Mouse (Mus musculus) neural tube, embryonic 11.5 days (tissue): ENCODE measurements around the gene Rad50. TPM values are rescaled to one million over a fixed set of nuclear protein-coding genes. Genes with fewer than 3 reads are reported as not detected.

ENCODE experiments used
- ATAC-seq: fragments of 200-750 bp; cut with Nextera tagmentation; 2 replicates; pipeline ENCODE4 v1.8.0; 2017; ENCODE audit warnings: moderate number of reproducible peaks, mild to moderate bottlenecking, moderate TSS enrichment, moderate library complexity; ENCODE audit not compliant: insufficient read depth, low FRiP score, low TSS enrichment
- DNase-seq: peaks from one replicate; pipeline ENCODE4 v3.0.0-alpha.2; 2015; ENCODE audit warnings: low spot score
- H3K27ac ChIP-seq: fragments of 300-500 bp; sonication (generic); 2 replicates; pipeline ENCODE4 v1.5.1; 2014; ENCODE audit warnings: low read depth, mild to moderate bottlenecking, low read length
- H3K27me3 ChIP-seq: fragments of 300-500 bp; sonication (generic); 2 replicates; pipeline ENCODE4 v1.6.1; 2014; ENCODE audit warnings: mild to moderate bottlenecking, low read length, mixed read lengths; ENCODE audit not compliant: control insufficient read depth, insufficient read depth
- H3K36me3 ChIP-seq: fragments of 300-500 bp; sonication (generic); 2 replicates; pipeline ENCODE4 v1.6.1; 2014; ENCODE audit warnings: mild to moderate bottlenecking, low read length, moderate library complexity, mixed read lengths; ENCODE audit not compliant: control insufficient read depth, insufficient read depth
- H3K4me1 ChIP-seq: fragments of 300-500 bp; sonication (generic); 2 replicates; pipeline ENCODE4 v1.6.1; 2014; ENCODE audit warnings: low read length, mixed read lengths; ENCODE audit not compliant: control insufficient read depth, insufficient read depth
- H3K4me2 ChIP-seq: fragments of 300-500 bp; sonication (generic); 2 replicates; pipeline ENCODE4 v1.6.1; 2014; ENCODE audit warnings: low read depth, mild to moderate bottlenecking, moderate library complexity
- H3K4me3 ChIP-seq: fragments of 300-500 bp; sonication (generic); 2 replicates; pipeline ENCODE4 v1.5.1; 2014; ENCODE audit warnings: low read depth, low read length
- H3K9ac ChIP-seq: fragments of 300-500 bp; sonication (generic); 2 replicates; pipeline ENCODE4 v1.6.1; 2014; ENCODE audit warnings: mild to moderate bottlenecking, low read length
- H3K9me3 ChIP-seq: fragments of 300-500 bp; sonication (generic); 2 replicates; pipeline ENCODE4 v1.6.1; 2016; ENCODE audit warnings: low read length; ENCODE audit not compliant: control insufficient read depth
- WGBS: fragments of 180-500 bp; shearing (Covaris S2); extraction: QIAGEN DNeasy Blood & Tissue Kit; methylation state at CpG from one replicate; pipeline ENCODE4 v1.1.7; 2014; 5-methylcytosine and 5-hydroxymethylcytosine counted together
- polyA plus RNA-seq: library from polyadenylated mRNA; unstranded; fragments of >200 nt; fragmentation: Nextera tagmentation; extraction: Ambion mirVana; gene quantifications from 2 replicates; pipeline ENCODE4 v1.2.1, GENCODE M21; 2014

Rad50 gene
- polyA plus RNA-seq, 1 experiment from 2014 or later = 17.3 TPM

GRCm38 (mm10) chr11:53609672-53610071, 97.4 kb downstream of the Rad50 start:
- no peak overlapping the region for H3K9ac ChIP-seq

DNA sequence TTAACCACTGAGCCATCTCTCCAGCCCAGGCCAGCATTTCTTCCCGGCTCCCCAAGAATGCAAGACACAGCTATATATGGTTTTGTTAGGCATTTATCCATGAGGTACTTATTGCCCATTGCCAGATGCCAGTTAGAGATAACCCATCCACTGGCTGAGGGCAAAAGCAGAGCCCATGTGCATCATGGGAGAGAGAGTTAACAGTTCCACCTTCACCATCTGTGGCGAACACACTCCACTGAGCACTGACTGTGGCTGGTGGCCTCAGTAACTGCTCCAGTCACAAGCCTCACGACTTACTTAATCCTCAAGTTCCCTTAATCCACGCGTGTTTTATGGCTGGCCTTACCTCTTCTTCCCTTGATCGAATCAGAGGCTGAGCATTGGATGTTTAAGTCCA, 97.9 kb downstream of the Rad50 start:
- no peak overlapping the region for H3K27ac ChIP-seq
- no peak for DNase-seq
- no peaks in the 10 kb centered on the region; the same call in 1 of the 2 replicates for H3K4me1 ChIP-seq
- H3K9me3 ChIP-seq = no peaks in the 10 kb centered on the region
- WGBS = 80% methylated on average over 6 of the region's 6 CpGs
- no peak overlapping the region for H3K9ac ChIP-seq
- H3K4me3 ChIP-seq = no peak overlapping the region
- H3K27me3 ChIP-seq = no peaks in the 10 kb centered on the region
- H3K4me2 ChIP-seq = no peak overlapping the region
- no peak for ATAC-seq
- no peaks in the 10 kb centered on the region for H3K36me3 ChIP-seq

More at GRCm38 (mm10) chr11:53609672-53610071, 97.4 kb downstream of the Rad50 start:
- H3K27ac ChIP-seq = no peak overlapping the region
- no peaks in the 10 kb centered on the region for H3K36me3 ChIP-seq
- no peaks in the 10 kb centered on the region for H3K27me3 ChIP-seq
- ATAC-seq (no peak), DNase-seq (no peak)
- H3K4me1 ChIP-seq = no peaks in the 10 kb centered on the region; the same call in 1 of the 2 replicates
- 94% methylated on average over 3 of the region's 3 CpGs for WGBS
- H3K9me3 ChIP-seq = no peaks in the 10 kb centered on the region
- no peak overlapping the region for H3K4me2 ChIP-seq
- no peak overlapping the region for H3K4me3 ChIP-seq

DNA sequence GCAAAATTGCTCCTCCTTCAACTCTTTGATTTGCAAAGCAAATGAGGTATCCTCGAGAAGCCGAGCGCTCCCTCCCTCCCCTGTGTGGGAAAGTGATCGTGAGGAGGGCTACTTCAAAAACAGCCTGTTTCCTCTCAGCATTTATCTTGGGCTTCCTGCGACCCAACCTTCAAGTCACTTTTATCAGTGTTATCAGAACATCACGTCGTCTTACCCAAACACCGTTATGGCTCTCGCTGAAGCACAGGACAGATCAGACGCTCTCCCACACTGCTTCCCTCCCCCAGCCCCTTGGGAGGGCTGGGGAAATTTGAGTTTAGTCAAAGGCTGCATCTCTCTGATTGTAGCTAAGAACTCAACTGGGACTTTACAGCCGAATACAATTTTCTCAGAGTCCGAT, 101.5 kb downstream of the Rad50 start:
- H3K9ac ChIP-seq = no peak overlapping the region
- no peak overlapping the region for H3K4me2 ChIP-seq
- no peaks in the 10 kb centered on the region for H3K27me3 ChIP-seq
- H3K9me3 ChIP-seq = no peaks in the 10 kb centered on the region
- H3K4me3 ChIP-seq = no peak overlapping the region
- no peak overlapping the region for H3K27ac ChIP-seq
- H3K4me1 ChIP-seq = no peaks in the 10 kb centered on the region; the same call in 1 of the 2 replicates
- no peak for DNase-seq
- no peak for ATAC-seq
- H3K36me3 ChIP-seq = no peaks in the 10 kb centered on the region
- WGBS = 11% methylated on average over 12 of the region's 12 CpGs

- Histone ChIP-seq H3K9me3 (no peaks in the 10 kb centered on the region), H3K36me3 (no peaks in the 10 kb centered on the region), H3K4me3 (no peak overlapping the region), H3K4me2 (no peak overlapping the region), H3K27ac (no peak overlapping the region), H3K4me1 (no peaks in the 10 kb centered on the region; the same call in 1 of the 2 replicates), H3K27me3 (no peaks in the 10 kb centered on the region), H3K9ac (no peak overlapping the region)
- ATAC-seq (no peak), DNase-seq (no peak)
- WGBS = 97% methylated on average over 3 of the region's 3 CpGs
These were observed 102.1 kb downstream of the Rad50 start for GRCm38 (mm10) chr11:53604983-53605382.

Other genes with a start within 250 kb of the Rad50 start
- not detected in 2 replicates for gene Gm9837, start 236.8 kb downstream of the Rad50 start, polyA plus RNA-seq
- gene Gm9945, start 227.2 kb downstream of the Rad50 start, polyA plus RNA-seq = not detected in 2 replicates
- 0.12 and 0.17 TPM in 2 replicates for gene Sowaha, start 227.0 kb downstream of the Rad50 start, polyA plus RNA-seq
- gene Sept8, start 188.1 kb downstream of the Rad50 start, polyA plus RNA-seq = 21.5 and 21.8 TPM in 2 replicates
- 95.4 and 108 TPM in 2 replicates for gene Kif3a, start 139.9 kb downstream of the Rad50 start, polyA plus RNA-seq
- gene Il4, start 88.7 kb downstream of the Rad50 start, polyA plus RNA-seq = 2.5 and 4.0 TPM in 2 replicates
- not detected in 2 replicates for gene Il13, start 72.6 kb downstream of the Rad50 start, polyA plus RNA-seq
- not detected in 2 replicates for gene Il5, start 13.5 kb upstream of the Rad50 start, polyA plus RNA-seq
- gene Irf1, start 62.7 kb upstream of the Rad50 start, polyA plus RNA-seq = 4.0 and 4.3 TPM in 2 replicates
- gene Gm17334, start 65.9 kb upstream of the Rad50 start, polyA plus RNA-seq = not detected in 2 replicates
- gene Gm12216, start 151.9 kb upstream of the Rad50 start, polyA plus RNA-seq = not detected in 2 replicates
- gene Slc22a5, start 184.3 kb upstream of the Rad50 start, polyA plus RNA-seq = 7.8 and 8.7 TPM in 2 replicates